Mouse (Mus musculus) layer of hippocampus, adult 6 months (tissue): ENCODE data around the gene Tns1. TPM values are rescaled to one million over a fixed set of nuclear protein-coding genes. Genes with fewer than 3 reads are reported as not detected.

Experiments
- long read RNA-seq, 2 experiments: library from polyadenylated mRNA; unstranded; transcript quantifications; one replicate each; pipeline ENCODE4 v2.0.0; 2019 to 2020
- polyA plus RNA-seq: library from polyadenylated mRNA; unstranded; fragments of <200 nt; fragmentation: Nextera tagmentation; gene quantifications from 2 replicates; pipeline ENCODE4 v1.2.3, GENCODE M21; 2021

Gene Tns1
- 10.8 and 13.1 TPM in 2 replicates for polyA plus RNA-seq
- long read RNA-seq, experiment 1, partial matches to known transcripts = 3 of 7 reads
- long read RNA-seq, experiment 1, other reads (novel, unspliced or antisense) = 4 of 7 reads
- long read RNA-seq, experiment 2, partial matches to known transcripts = 7 of 36 reads
- long read RNA-seq, experiment 2, other reads (novel, unspliced or antisense) = 29 of 36 reads

GRCm38 (mm10) chr1:74124021-74124981, at the start of gene Tns1:
Tns1 (minus strand) TSS chr1:74124449.

GRCm38 (mm10) chr1:74153461-74154184, 29.4 kb upstream of the Tns1 start, which contains the start of gene Cxcr2:
Cxcr2 (plus strand) TSS chr1:74153989.

GRCm38 (mm10) chr1:74124991-74125552, 823 bp upstream of the Tns1 start, which contains the start of gene Rufy4:
Rufy4 (plus strand) TSS chr1:74125541.

Other genes starting within 250 kb of the Tns1 start
- gene Rufy4, start 1.1 kb upstream of the Tns1 start, polyA plus RNA-seq = not detected in 2 replicates
- gene Cxcr2, start 29.5 kb upstream of the Tns1 start, polyA plus RNA-seq = 0.09 and 0.11 TPM in 2 replicates
- gene Cxcr1, start 70.2 kb upstream of the Tns1 start, polyA plus RNA-seq = not detected in 2 replicates
- gene Arpc2, start 111.6 kb upstream of the Tns1 start, polyA plus RNA-seq = 181 and 207 TPM in 2 replicates
- gene Gpbar1, start 154.1 kb upstream of the Tns1 start, polyA plus RNA-seq = not detected in 2 replicates
- 273 and 283 TPM in 2 replicates for gene Aamp, start 160.3 kb upstream of the Tns1 start, polyA plus RNA-seq
- 237 and 250 TPM in 2 replicates for gene Pnkd, start 160.5 kb upstream of the Tns1 start, polyA plus RNA-seq
- gene Tmbim1, start 181.2 kb upstream of the Tns1 start, polyA plus RNA-seq = 26.0 and 33.6 TPM in 2 replicates
- 1.3 and 2.3 TPM in 2 replicates for gene Catip, start 237.7 kb upstream of the Tns1 start, polyA plus RNA-seq